Mouse (Mus musculus) neutrophil, adult 59 days (primary cell): Measurements from ENCODE around the gene Tsr2. TPM values are rescaled to one million over a fixed set of nuclear protein-coding genes. Genes with fewer than 3 reads are reported as not detected.

Experiments
- total RNA-seq, 2 experiments: library from RNA; stranded (reverse); gene quantifications; 1 replicate in 1 of 2; 2 replicates in 1 of 2; pipeline ENCODE4 v1.2.4; 2023

Gene Tsr2
- 1 to 10 TPM; 6.5 to 6.6 TPM for total RNA-seq

DNA sequence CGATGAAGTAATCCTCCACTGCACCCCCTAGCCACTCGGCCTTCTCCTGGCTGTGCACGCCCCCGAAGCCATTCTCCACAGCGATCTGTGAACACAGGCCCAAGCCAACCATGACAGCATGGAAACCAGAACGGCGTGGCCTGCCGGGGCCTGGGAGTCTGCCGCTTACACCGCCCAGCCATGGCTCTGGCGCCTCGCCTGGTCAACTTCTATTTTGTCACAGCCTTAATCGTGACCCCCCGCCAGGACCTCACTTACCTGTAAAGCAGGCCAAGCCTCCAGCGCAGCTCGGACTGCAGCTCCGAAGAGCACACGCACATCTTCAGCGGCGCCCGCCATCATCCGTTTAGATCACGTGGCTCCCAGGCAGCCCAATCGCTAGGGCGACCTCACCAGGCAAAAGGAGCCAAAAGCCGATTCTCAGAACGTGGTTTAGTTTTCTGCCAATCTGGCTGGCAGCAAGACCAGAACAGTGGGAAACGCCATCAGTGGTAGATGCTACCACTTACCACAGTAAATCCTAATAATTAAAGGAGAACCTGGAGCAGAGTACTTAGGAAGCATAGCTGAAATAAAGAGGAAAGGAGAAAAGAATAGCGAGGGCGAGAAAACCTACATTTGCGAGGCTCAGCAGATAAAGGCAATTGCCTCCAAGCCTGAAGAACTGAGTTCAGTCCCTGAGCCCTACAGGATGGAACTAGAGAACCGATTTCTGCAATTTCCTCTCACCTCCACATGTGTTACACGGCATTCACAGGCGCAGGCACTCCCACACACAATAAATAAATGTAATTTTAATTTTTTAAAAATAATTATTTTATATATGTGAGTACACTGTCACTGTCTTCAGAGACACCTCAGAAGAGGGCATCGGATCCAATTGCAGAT, at the start of gene Tsr2:
Tsr2 (minus strand) TSS at position 373 of the 888 bp plus-strand sequence.

DNA sequence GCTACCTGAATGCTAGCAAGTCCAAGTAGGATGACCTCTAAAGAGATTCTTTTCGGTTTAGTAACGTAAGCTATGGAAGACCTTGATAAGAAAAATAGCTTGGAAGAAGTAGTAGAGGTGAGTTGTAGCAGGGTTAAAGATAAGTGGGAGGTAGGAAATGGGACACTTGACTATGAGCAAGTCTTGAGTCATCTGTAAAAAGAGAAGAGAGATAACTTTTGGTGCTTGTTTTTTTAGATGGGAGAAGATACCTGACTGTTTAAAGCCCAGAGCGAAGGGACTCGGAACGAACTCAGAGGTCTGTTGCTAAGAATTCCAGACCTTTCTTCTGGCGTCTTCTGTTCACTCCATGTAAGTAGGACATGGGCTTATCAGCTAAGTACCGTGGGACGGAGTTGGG, 50.5 kb downstream of the Tsr2 start, which contains the start of gene Fgd1:
Fgd1 (plus strand) TSS at position 301 of the 400 bp plus-strand sequence.

Other genes starting within 250 kb of the Tsr2 start
- gene Gnl3l, start 79.2 kb downstream of the Tsr2 start, total RNA-seq, result 10 to 100 TPM; 14.8 to 18.4 TPM
- under 1 TPM; 0.44 to 0.73 TPM for gene Fgd1, start 50.4 kb downstream of the Tsr2 start, total RNA-seq
- not detected for gene Wnk3, start 101.5 kb upstream of the Tsr2 start, total RNA-seq
- 1 to 10 TPM; 1.2 to 1.6 TPM for gene Fam120c, start 247.6 kb upstream of the Tsr2 start, total RNA-seq